In the genomic region with DNA sequence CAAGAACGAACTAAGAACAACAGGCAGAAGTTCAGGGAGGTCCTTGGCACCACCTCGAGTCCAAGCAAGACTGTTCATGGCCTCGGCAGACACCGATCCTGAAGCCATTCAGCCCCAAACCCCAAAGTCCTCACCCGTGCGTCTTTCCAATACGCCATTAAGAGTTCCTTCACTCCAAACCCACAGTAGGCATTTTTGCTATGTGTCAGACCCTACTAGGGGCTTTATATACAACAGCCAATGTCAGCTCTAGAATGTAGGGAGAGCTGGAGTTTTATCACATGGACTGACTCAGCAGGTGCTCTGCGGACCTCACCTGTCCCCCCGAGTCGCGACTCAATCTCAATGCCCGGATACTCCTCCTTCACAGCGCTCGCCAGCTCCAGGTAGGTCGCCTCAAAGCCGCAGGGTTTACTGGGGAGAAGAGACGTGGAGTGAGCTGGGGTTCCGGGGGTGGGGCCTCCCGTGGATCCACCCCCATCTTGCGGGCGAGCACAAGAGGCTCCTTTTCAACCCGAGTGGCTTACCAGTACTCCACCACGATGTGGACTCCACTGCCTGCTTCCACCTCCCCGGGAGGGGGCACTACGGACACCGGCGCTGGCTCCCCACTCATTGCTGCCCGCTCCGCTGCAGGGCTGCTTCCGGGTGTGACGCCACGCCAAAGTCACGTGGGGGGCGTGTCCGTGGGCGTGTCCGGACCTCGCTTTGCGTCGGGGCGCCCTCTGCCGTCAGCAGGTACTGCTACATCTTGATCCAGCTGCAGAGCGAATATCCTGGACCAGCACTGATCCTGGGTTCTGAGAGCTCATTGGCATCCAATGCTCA, we compare ENCODE assay signal across 8 mouse cellular contexts. TPM values are rescaled to one million over a fixed set of nuclear protein-coding genes. Genes with fewer than 3 reads are reported as not detected.
DNase-seq lines count a peak whose midpoint lies in the region; ATAC-seq and TF ChIP-seq lines count a peak whose summit lies in the region.

Gene Mien1 (minus strand): TSS at position 661 of the 828 bp plus-strand sequence.

- H3K27me3 ChIP-seq in embryonic facial prominence, embryonic 13.5 days: no peaks in the 10 kb centered on the region
- no peaks in the 10 kb centered on the region for H3K27me3 ChIP-seq in heart, adult 2 months (ENCODE audit: control insufficient read depth, insufficient read depth, low read length)
- H3K27me3 ChIP-seq in limb, embryonic 13.5 days: no peaks in the 10 kb centered on the region
- H3K27me3 ChIP-seq in midbrain, embryonic 16.5 days (ENCODE audit: control insufficient read depth, insufficient read depth, low read depth, low read length): no peaks in the 10 kb centered on the region

- no peaks in the 10 kb centered on the region for H3K9me3 ChIP-seq in embryonic facial prominence, embryonic 13.5 days
- H3K9me3 ChIP-seq in limb, embryonic 13.5 days: no peaks in the 10 kb centered on the region
- no peaks in the 10 kb centered on the region for H3K9me3 ChIP-seq in midbrain, embryonic 16.5 days (replicated peaks; ENCODE audit: control insufficient read depth, low read length, poor library complexity, severe bottlenecking)

- no peaks in the 10 kb centered on the region for H3K79me2 ChIP-seq in heart, adult 2 months (replicated peaks; ENCODE audit: control insufficient read depth, insufficient read depth, low read length)

- DNase-seq in 3134 (ENCODE audit: extremely low read depth, insufficient read length, low spot score): peak; percentile 96
- DNase-seq in adrenal gland, postnatal 36 days: peak; percentile 95 to 97
- DNase-seq in heart, adult 2 months: peak; percentile 94 to 99
- DNase-seq in kidney, adult 8-10 months: peak; percentile 94 to 97
- peak; percentile 97 to 98 for DNase-seq in spleen, postnatal 10 days (ENCODE audit: low spot score in 2 of 2)

- peak; percentile 88; the same call in 1 of the 2 replicates for TF ChIP-seq EP300 in heart, adult 2 months (IDR thresholded peaks at IDR 0.05; ENCODE audit: insufficient read depth, low read depth, low read length)

- H3K4me3 ChIP-seq in embryonic facial prominence, embryonic 13.5 days: peak within 1 kb of the TSS; percentile 74
- peak within 1 kb of the TSS; percentile 93 for H3K4me3 ChIP-seq in heart, adult 2 months
- peak within 1 kb of the TSS; percentile 68 for H3K4me3 ChIP-seq in limb, embryonic 13.5 days
- peak within 1 kb of the TSS; percentile 67 for H3K4me3 ChIP-seq in midbrain, embryonic 16.5 days (ENCODE audit: low read depth, low read length)

- peak within 1 kb of the TSS; percentile 85 for H3K4me2 ChIP-seq in embryonic facial prominence, embryonic 13.5 days
- peak within 1 kb of the TSS; percentile 82 for H3K4me2 ChIP-seq in limb, embryonic 13.5 days (replicated peaks)
- H3K4me2 ChIP-seq in midbrain, embryonic 16.5 days (ENCODE audit: low read length): peak within 1 kb of the TSS; percentile 73

- WGBS in embryonic facial prominence, embryonic 13.5 days: 2% methylated on average over 43 of the region's 43 CpGs
- WGBS in heart, adult 2 months: 1% methylated on average over 43 of the region's 43 CpGs
- 2% methylated on average over 43 of the region's 43 CpGs for WGBS in limb, embryonic 13.5 days
- 2% methylated on average over 43 of the region's 43 CpGs for WGBS in midbrain, embryonic 16.5 days

- peak; percentile 82 for TF ChIP-seq POLR2A in heart, adult 2 months (IDR thresholded peaks at IDR 0.05; ENCODE audit: insufficient read depth, low read depth, low read length)

- peaks cover 8% of the 10 kb centered on the region for H3K4me1 ChIP-seq in embryonic facial prominence, embryonic 13.5 days
- H3K4me1 ChIP-seq in heart, adult 2 months (ENCODE audit: control insufficient read depth, insufficient read depth, low read length): no peaks in the 10 kb centered on the region; the same call in 1 of the 2 replicates
- H3K4me1 ChIP-seq in limb, embryonic 13.5 days: peaks cover 9% of the 10 kb centered on the region; the same call in 1 of the 2 replicates
- H3K4me1 ChIP-seq in midbrain, embryonic 16.5 days (ENCODE audit: control insufficient read depth, insufficient read depth, low read length): peaks cover 6% of the 10 kb centered on the region; the same call in 1 of the 2 replicates

- peak; percentile 96; the same call in 1 of the 2 replicates for TF ChIP-seq CTCF in heart, adult 2 months (IDR thresholded peaks at IDR 0.05)

- ATAC-seq in embryonic facial prominence, embryonic 13.5 days (ENCODE audit: insufficient number of reproducible peaks, insufficient read depth, low FRiP score, low TSS enrichment, low read depth): peak; percentile 80
- ATAC-seq in limb, embryonic 13.5 days (ENCODE audit: low FRiP score, low read depth): peak; percentile 93
- ATAC-seq in midbrain, embryonic 16.5 days: peak; percentile 89

- H3K36me3 ChIP-seq in embryonic facial prominence, embryonic 13.5 days: peaks cover 39% of the 10 kb centered on the region
- no peaks in the 10 kb centered on the region for H3K36me3 ChIP-seq in heart, adult 2 months (ENCODE audit: control insufficient read depth, insufficient read depth, low read length)
- H3K36me3 ChIP-seq in limb, embryonic 13.5 days: peaks cover 38% of the 10 kb centered on the region
- H3K36me3 ChIP-seq in midbrain, embryonic 16.5 days (ENCODE audit: control insufficient read depth, insufficient read depth, low read length): no peaks in the 10 kb centered on the region

- intact Hi-C loops in heart, adult 2 months (cut with DNase I): loop anchor here (1.0 to 2.0 kb wide), 2 partner anchors 40 to 96 kb away; no protein-coding TSS in a partner anchor

- H3K9ac ChIP-seq in embryonic facial prominence, embryonic 13.5 days: peak within 1 kb of the TSS; percentile 74
- H3K9ac ChIP-seq in heart, adult 2 months (ENCODE audit: low read depth, low read length): peak within 1 kb of the TSS; percentile 72
- peak within 1 kb of the TSS; percentile 59 for H3K9ac ChIP-seq in limb, embryonic 13.5 days
- H3K9ac ChIP-seq in midbrain, embryonic 16.5 days (ENCODE audit: low read depth, low read length): peak within 1 kb of the TSS; percentile 69

- H3K27ac ChIP-seq in embryonic facial prominence, embryonic 13.5 days: peak within 1 kb of the TSS; percentile 39; the same call in 1 of the 2 replicates
- peak within 1 kb of the TSS; percentile 79 for H3K27ac ChIP-seq in heart, adult 2 months
- H3K27ac ChIP-seq in limb, embryonic 13.5 days: peak within 1 kb of the TSS; percentile 29
- H3K27ac ChIP-seq in midbrain, embryonic 16.5 days (ENCODE audit: low read length): peak within 1 kb of the TSS; percentile 67

RNA-seq across cellular contexts. Expression of gene Mien1, which starts in this region (rescaled TPM):
- 10 to 100 TPM; 84.0 to 84.2 TPM for total RNA-seq in adrenal gland, postnatal 36 days (2021)
- polyA plus RNA-seq in embryonic facial prominence, embryonic 13.5 days (2015; fragmentation: Nextera tagmentation; extraction: Ambion mirVana): 78.0 and 90.7 TPM in 2 replicates
- total RNA-seq in heart, adult 2 months (2021): 10 to 100 TPM; 61.6 to 63.6 TPM
- 53.5 and 80.0 TPM in 2 replicates for polyA plus RNA-seq in heart, adult 2 months (2012; rRNA removed)
- polyA plus RNA-seq in limb, embryonic 13.5 days (2015; fragmentation: Nextera tagmentation; extraction: Ambion mirVana): 76.0 and 79.4 TPM in 2 replicates
- polyA plus RNA-seq in midbrain, embryonic 16.5 days (2015; fragmentation: Nextera tagmentation; extraction: Ambion mirVana): 252 TPM in 2 replicates

Comparison
In these comparisons a context has a peak if more than half of its experiments do, and no peak if none do; other contexts are left out.
1. Peak in every context shown above with its lines: DNase-seq, ATAC-seq, H3K4me3 ChIP-seq and H3K27ac ChIP-seq.
2. H3K27ac ChIP-seq: peak in every context shown above with its lines; median percentile 79 in heart, adult 2 months; 67 in midbrain, embryonic 16.5 days; 39 in embryonic facial prominence, embryonic 13.5 days; 29 in limb, embryonic 13.5 days.